Mouse (Mus musculus) activated CD4-positive, CD25-positive, alpha-beta regulatory T cell, adult 4 months (primary cell): ENCODE measurements around the gene Wipi2. TPM values are rescaled to one million over a fixed set of nuclear protein-coding genes. Genes with fewer than 3 reads are reported as not detected.

Source experiments
- polyA plus RNA-seq, 2 experiments: library from polyadenylated mRNA; unstranded; fragments of 100-300 nt; shearing (Covaris generic); gene quantifications; one replicate each; pipeline ENCODE4 v1.2.1; 2017

The Wipi2 gene
- polyA plus RNA-seq, 2 experiments from 2014 or later: 14.6 to 15.9 TPM

Other genes with a start within 250 kb of the Wipi2 start
- gene Foxk1, start 226.2 kb upstream of the Wipi2 start, polyA plus RNA-seq: 10 to 100 TPM in 1 of 2 experiments, 1 to 10 TPM in 1; 9.4 to 13.3 TPM
- gene Ap5z1, start 163.8 kb upstream of the Wipi2 start, polyA plus RNA-seq: 10 to 100 TPM; 12.0 to 24.8 TPM
- not detected for gene Papolb, start 97.6 kb upstream of the Wipi2 start, polyA plus RNA-seq
- gene Radil, start 76.6 kb upstream of the Wipi2 start, polyA plus RNA-seq: not detected
- gene Mmd2, start 18.9 kb upstream of the Wipi2 start, polyA plus RNA-seq: not detected
- gene Slc29a4, start 64.8 kb downstream of the Wipi2 start, polyA plus RNA-seq: under 1 TPM; 0.50 to 0.86 TPM
- 1 to 10 TPM; 4.1 to 4.3 TPM for gene Tnrc18, start 190.0 kb downstream of the Wipi2 start, polyA plus RNA-seq